Mouse (Mus musculus) small intestine, adult 2 months (tissue): Measurements from ENCODE around the gene Nme7. TPM values are rescaled to one million over a fixed set of nuclear protein-coding genes. Genes with fewer than 3 reads are reported as not detected.

ENCODE experiments used
- H3K27ac ChIP-seq: fragments of 200-500 bp; 2 replicates; pipeline ENCODE4 v1.5.1; 2012; ENCODE audit warnings: low read depth, low read length, control low read depth, inconsistent platforms; ENCODE audit not compliant: insufficient read depth
- H3K27me3 ChIP-seq: fragments of 200-500 bp; 2 replicates; pipeline ENCODE4 v1.6.1; 2012; ENCODE audit warnings: mild to moderate bottlenecking, moderate library complexity, low read length, inconsistent platforms; ENCODE audit not compliant: control insufficient read depth, insufficient read depth
- H3K36me3 ChIP-seq: fragments of 200-500 bp; 2 replicates; pipeline ENCODE4 v1.6.1; 2012; ENCODE audit warnings: mild to moderate bottlenecking, low read length, control low read depth, inconsistent platforms; ENCODE audit not compliant: control insufficient read depth, insufficient read depth
- H3K4me1 ChIP-seq: fragments of 200-500 bp; 2 replicates; pipeline ENCODE4 v1.6.1; 2012; ENCODE audit warnings: low read length, inconsistent platforms, mixed read lengths; ENCODE audit not compliant: control insufficient read depth, insufficient read depth, insufficient read length
- H3K4me3 ChIP-seq: fragments of 200-500 bp; 2 replicates; pipeline ENCODE4 v1.5.1; 2012; ENCODE audit warnings: low read depth, mild to moderate bottlenecking, control low read depth, inconsistent platforms, low read length, moderate library complexity
- CTCF ChIP-seq: fragments of 200-500 bp; IDR thresholded peaks from 2 replicates; pipeline ENCODE4 v1.5.1; 2012; ENCODE audit warnings: low read depth, mild to moderate bottlenecking, control low read depth, inconsistent platforms, low read length, moderate library complexity, mixed read lengths; ENCODE audit not compliant: insufficient replicate concordance, insufficient read length; ENCODE audit errors: extremely low read depth
- POLR2A ChIP-seq: fragments of 200-500 bp; IDR thresholded peaks from 2 replicates; pipeline ENCODE4 v1.6.1; 2012; ENCODE audit warnings: low read depth, mild to moderate bottlenecking, control low read depth, inconsistent platforms, low read length, moderate library complexity
- WGBS: fragments of 180-500 bp; shearing (Covaris S2); methylation state at CpG from one replicate; pipeline ENCODE4 v1.1.7; 2018; 5-methylcytosine and 5-hydroxymethylcytosine counted together
- polyA plus RNA-seq: library from polyadenylated mRNA; depleted of rRNA; stranded (reverse); fragments of >200 nt; gene quantifications from 2 replicates; pipeline ENCODE4 v1.2.3, GENCODE M21; 2012

The Nme7 gene
- polyA plus RNA-seq, 1 experiment, result 1.9 TPM

DNA sequence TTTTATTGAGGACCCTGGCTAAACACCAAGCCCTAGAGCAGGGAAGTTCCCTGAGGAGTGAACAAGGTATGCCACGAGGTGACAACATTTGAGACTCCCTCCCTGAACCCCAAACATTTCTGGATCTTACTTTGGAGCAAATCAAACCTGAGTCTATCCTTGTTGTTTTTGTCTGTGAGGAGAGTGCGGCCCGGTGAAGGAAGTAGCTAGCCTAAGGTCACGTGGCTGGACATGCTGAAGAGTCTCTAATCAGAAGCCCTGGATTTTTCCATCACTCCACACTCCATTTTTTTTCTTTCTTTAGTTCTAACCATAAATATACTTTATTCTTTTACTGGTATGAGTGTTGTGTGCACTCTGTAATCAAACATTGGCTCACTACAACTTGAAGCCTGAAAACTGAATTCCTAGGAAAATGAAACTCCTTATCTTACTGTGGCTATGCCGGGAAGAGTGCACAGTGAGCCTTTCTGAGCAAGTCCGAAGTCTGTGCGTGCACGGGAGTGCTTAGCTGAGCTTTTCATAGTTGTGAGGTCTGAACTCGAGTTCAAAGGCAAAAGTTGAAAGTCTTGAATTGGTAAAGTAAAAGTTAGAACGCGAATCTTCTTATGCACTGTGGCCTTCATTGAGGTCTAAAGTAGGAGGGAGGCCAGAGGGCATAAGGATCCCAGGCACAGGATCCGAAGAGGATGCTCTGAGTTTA, 112.9 kb downstream of the Nme7 start:
- TF ChIP-seq CTCF (no peak), POLR2A (no peak)
- H3K36me3 ChIP-seq, result no peaks in the 10 kb centered on the region
- peak overlapping the region; percentile 96 for H3K27ac ChIP-seq
- H3K27me3 ChIP-seq, result no peaks in the 10 kb centered on the region
- WGBS, result 31% methylated on average over 12 of the region's 12 CpGs
- no peak overlapping the region for H3K4me3 ChIP-seq
- peaks cover 31% of the 10 kb centered on the region for H3K4me1 ChIP-seq

DNA sequence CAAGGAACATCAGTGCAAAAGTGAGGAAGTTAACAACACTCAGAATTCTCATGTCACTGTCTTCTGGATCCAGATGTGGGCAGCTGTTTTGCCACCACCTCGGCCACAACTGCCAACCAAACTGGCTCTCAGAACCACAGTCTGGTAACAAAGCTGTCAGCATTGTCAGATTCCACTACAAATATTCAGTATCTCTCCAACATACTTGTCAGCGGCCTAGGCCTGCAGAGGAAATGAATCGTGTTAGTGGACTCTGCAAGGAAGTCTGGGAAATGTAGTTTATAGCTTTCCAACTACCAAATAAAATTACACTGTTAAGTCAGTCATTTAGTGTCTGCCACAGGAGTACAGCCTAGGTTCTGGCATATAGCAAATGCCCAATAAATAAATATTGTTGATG, 113.7 kb downstream of the Nme7 start:
- TF ChIP-seq POLR2A (no peak), CTCF (no peak)
- peaks cover 29% of the 10 kb centered on the region for H3K4me1 ChIP-seq
- WGBS, result 45% methylated on average over 3 of the region's 3 CpGs
- H3K27me3 ChIP-seq, result no peaks in the 10 kb centered on the region
- peak overlapping the region; percentile 96 for H3K27ac ChIP-seq
- H3K36me3 ChIP-seq, result no peaks in the 10 kb centered on the region
- H3K4me3 ChIP-seq, result no peak overlapping the region

DNA sequence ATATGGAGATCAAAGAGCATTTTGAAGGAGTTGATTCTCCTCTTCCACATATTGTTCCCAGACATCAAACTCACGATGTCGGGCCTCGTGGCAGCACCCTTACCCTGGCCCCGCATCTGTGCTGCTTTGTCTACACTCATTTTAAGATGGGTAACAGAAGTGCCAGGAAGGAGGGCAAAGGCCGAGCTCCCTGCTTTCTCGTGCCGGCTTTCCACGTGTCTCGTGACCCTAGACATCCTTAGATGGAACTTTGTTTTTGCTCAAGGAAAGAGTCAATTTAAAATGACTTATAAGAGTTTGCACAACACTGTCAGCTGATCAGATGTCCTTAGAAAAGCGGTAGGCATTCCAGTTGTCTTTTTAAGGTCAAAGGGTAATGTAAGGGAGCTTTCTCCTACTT, 114.4 kb downstream of the Nme7 start:
- 35% methylated on average over 10 of the region's 10 CpGs for WGBS
- peak overlapping the region; percentile 78 for H3K27ac ChIP-seq
- H3K4me3 ChIP-seq, result no peak overlapping the region
- no peaks in the 10 kb centered on the region for H3K27me3 ChIP-seq
- H3K4me1 ChIP-seq, result peaks cover 28% of the 10 kb centered on the region; the same call in 1 of the 2 replicates
- TF ChIP-seq POLR2A (no peak), CTCF (no peak)
- H3K36me3 ChIP-seq, result no peaks in the 10 kb centered on the region

DNA sequence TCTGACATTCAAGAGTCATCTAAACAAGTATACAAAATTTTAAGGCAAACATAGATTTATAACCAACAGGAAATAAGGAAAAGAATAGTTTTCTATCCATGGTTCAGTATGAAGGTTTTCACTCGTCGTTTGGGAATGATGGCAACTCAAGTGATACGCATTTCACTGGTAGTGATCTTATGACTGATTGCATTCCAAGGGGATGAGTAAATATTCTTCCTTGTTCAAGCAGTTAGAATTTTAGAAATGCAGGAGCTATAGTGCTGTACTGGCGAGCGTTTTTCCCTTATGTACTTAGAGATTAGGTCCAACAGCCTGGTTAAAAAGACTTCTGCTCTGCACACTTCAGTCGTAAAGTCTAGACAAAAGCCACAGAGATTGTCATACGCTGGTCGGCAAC, 115.5 kb downstream of the Nme7 start:
- no peak for TF ChIP-seq POLR2A
- TF ChIP-seq CTCF, result no peak
- WGBS, result 34% methylated on average over 8 of the region's 8 CpGs
- no peaks in the 10 kb centered on the region for H3K27me3 ChIP-seq
- peaks cover 22% of the 10 kb centered on the region; the same call in 1 of the 2 replicates for H3K4me1 ChIP-seq
- no peak overlapping the region for H3K4me3 ChIP-seq
- H3K27ac ChIP-seq, result peak overlapping the region; percentile 74
- no peaks in the 10 kb centered on the region for H3K36me3 ChIP-seq

DNA sequence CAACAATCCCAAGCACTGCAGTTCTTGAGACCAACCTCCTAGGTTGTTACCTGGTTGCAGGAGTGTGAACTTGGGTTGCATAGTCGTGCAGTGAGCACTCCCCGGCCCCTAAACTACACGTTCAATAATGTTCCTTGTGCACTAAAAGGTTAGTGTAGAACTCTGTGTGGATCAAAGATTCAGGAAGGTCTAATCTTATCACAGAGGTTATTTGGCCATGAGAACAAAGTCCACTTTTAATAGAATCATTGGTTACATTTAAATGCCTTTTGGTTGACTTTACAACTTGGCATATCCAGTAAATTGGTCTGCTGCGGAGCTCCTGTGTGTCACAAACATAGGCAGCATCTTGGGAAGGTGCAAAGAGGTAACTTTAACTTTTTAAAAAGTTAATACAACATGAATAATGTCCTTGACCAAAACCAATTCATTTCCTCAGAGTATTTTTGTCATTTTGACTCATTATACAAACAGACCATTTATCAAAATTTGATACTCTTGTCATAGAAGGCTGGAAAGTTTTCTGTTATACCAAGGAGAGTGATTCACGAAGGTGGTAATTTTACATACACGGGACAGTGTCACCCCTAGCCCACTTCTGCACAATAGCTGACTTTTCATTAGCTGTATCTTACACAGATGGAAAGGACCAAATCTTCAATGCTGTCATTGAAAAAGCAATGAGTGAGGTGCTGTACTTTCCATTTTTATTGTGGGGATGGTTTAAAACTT, 116.9 kb downstream of the Nme7 start:
- no peaks in the 10 kb centered on the region for H3K36me3 ChIP-seq
- TF ChIP-seq CTCF (no peak), POLR2A (no peak)
- H3K4me1 ChIP-seq, result peaks cover 20% of the 10 kb centered on the region; the same call in 1 of the 2 replicates
- peak overlapping the region; percentile 98 for H3K27ac ChIP-seq
- H3K4me3 ChIP-seq, result peak overlapping the region; percentile 12
- H3K27me3 ChIP-seq, result no peaks in the 10 kb centered on the region
- 24% methylated on average over 6 of the region's 6 CpGs for WGBS

DNA sequence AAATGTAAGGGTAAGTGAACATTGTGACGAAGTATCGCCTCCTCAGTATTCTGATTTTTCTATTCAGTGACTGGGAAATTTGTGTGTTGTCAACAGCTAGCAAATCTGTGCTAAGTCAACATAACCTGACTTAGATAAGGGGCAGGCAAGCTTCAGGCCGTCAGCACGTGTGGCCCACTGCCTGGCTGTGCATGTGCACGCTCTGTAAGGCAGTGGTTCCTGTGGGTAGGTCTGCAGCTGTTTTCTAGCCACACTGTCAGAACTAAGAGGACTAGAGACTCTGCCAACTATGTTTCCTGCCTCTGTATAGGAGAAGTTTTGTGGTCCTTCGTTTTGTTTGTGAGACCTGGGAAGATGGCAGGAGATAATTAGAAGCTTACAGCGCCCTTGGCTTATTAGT, 122.3 kb downstream of the Nme7 start:
- H3K27me3 ChIP-seq, result no peaks in the 10 kb centered on the region
- no peak overlapping the region for H3K27ac ChIP-seq
- no peaks in the 10 kb centered on the region for H3K36me3 ChIP-seq
- TF ChIP-seq CTCF, result no peak
- TF ChIP-seq POLR2A, result no peak
- no peak overlapping the region for H3K4me3 ChIP-seq
- 68% methylated on average over 7 of the region's 7 CpGs for WGBS
- H3K4me1 ChIP-seq, result no peaks in the 10 kb centered on the region

DNA sequence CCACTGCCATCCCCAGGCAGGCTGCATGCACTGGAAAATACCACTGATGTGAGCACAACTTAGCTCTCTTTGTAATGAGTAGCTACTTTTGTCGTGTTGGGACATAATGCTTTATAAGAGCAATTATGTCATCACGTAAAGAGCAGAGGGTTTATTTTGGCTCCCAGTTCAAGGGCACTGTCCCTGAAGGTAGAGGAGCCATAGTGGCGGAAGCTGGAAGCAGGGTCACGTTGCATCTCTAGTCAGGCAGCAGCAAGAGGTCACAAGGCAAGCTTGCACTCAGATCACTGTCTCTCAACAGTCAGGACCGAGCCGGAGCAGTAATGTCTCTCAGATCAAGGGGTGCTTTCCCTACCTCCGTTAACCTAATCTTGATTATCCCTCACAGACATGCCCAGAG, 123.9 kb downstream of the Nme7 start:
- TF ChIP-seq CTCF (no peak), POLR2A (no peak)
- Histone ChIP-seq H3K27me3 (no peaks in the 10 kb centered on the region), H3K4me3 (no peak overlapping the region), H3K27ac (no peak overlapping the region), H3K4me1 (no peaks in the 10 kb centered on the region), H3K36me3 (no peaks in the 10 kb centered on the region)
- WGBS, result 86% methylated on average over 7 of the region's 7 CpGs
